Mouse (Mus musculus) lung, postnatal 4 days (tissue): ENCODE data around the gene Mrps27.

Experiments
- DNase-seq, 2 experiments: peaks; one replicate each; pipeline ENCODE4 v3.0.0; 2021

Gene Mrps27

DNA sequence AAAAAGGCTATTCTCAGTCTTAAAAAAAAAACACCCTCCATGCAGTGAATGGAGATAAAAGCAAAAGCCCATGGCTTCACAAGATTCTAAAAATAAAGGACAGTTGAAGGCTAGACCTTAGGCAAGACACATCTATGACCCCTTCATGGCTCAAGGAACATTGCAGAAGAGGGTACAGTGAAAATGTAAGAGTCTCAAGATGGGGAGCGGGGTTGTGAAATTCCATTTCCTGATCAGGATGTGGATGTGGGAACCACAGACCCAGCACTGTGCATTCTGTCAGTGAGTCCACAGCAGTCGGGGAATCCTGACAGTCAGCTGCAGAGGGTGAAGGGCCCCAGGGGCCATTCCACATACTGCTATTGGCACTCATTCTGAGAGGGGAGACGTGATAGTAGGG, 48.5 kb downstream of the Mrps27 start:
- no peak for DNase-seq

GRCm38 (mm10) chr13:99394694-99395093, 50.1 kb downstream of the Mrps27 start:
- DNase-seq: no peak

- no peak for DNase-seq
Observed at GRCm38 (mm10) chr13:99395531-99395930, 50.9 kb downstream of the Mrps27 start.

DNA sequence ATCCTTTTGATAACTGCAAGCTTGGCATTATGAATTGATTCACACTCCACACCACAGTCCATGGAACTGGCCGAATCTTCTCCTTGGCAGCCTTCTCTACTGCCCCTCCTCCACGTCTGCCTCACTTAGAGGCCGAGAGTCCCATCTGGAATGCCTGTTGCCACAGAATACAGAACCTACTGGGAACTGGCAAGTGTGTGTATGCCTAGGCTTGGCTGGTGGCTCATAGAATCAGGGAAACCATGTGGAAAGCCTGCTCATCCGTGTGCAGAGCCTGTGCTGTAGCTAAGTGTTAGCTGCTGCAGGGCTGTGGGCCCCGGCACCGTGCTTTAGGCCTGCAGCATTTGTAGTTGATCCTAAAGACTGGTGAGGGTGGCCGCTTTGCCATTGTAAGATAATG, 52.6 kb downstream of the Mrps27 start:
- no peak for DNase-seq

- peak; percentile 70 to 79 for DNase-seq
Observed at GRCm38 (mm10) chr13:99398149-99398701, 53.6 kb downstream of the Mrps27 start.

- no peak for DNase-seq
Observed at GRCm38 (mm10) chr13:99399373-99399772, 54.8 kb downstream of the Mrps27 start.

- no peak for DNase-seq
Observed at GRCm38 (mm10) chr13:99409216-99409615, 64.6 kb downstream of the Mrps27 start.

DNA sequence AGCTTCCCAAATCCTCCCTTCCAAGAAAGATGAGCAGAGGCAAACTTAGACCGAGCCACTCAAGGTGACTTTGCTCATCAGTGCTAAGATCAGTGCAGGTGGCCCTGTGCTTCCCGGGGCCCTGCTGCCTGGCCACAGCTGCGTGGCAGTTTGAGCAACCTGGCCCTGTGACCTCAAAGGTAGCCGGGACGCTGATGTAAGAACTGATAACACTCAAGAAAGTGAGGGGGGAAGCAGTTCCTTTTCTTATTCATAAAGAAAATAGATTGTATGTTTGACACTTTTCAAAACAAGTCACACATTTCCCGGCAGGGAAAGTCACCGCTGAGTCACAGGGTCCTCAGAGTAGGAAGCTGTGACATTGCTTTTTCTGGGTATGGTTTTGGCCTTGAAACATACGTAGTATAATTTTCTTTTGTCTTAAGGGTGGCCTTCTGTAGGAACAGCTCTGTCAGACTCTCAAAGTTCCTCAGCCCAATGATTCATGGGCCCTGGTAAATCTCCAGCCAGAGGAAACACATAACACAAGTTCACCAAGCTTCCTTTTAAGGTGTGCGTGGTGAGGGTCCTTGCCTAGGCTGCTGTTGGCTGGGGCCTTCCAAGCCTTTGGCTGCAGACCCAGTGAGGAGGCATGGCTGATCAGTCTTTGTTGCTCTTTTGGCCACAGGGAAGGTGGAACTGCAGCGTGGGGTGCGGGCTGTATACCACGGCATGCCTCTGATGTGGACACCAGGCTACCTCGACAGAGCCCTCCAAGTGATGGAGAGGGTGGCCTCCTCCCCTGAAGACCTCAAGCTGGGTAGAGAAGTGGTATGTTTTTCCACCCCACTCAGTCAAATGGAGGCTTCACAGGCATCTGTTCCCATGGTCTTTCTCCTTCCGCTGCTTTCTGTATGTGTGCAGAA, 66.3 kb downstream of the Mrps27 start:
- peak in 1 of 2 experiments; percentile 14 for DNase-seq

DNA sequence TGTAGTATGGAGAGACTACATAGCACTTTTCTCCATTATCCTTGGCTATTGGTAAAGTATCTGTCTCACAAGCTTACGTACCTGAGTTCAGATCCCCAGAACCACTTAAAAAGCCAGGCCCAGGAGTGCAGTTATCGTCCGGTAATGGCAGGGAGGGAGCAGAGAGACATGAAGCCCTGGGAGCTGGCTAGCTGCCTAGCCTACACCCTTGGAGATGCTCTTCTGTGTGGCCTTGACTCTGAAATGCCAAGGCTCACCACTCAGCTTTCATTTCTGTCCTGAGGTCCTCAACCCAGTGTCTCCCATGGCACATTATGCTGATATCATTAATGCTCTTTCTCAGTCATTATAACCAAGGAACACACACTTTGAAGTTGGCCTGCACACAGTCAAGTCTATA, 67.2 kb downstream of the Mrps27 start:
- DNase-seq: no peak

- DNase-seq: peak; percentile 42 to 43
Observed at GRCm38 (mm10) chr13:99412477-99413080, 68.0 kb downstream of the Mrps27 start.

GRCm38 (mm10) chr13:99413481-99414351, 69.1 kb downstream of the Mrps27 start:
- no peak for DNase-seq

- DNase-seq: no peak
Observed at GRCm38 (mm10) chr13:99414352-99414742, 69.8 kb downstream of the Mrps27 start.

- no peak for DNase-seq
Observed at GRCm38 (mm10) chr13:99416601-99417000, 72.0 kb downstream of the Mrps27 start.

DNA sequence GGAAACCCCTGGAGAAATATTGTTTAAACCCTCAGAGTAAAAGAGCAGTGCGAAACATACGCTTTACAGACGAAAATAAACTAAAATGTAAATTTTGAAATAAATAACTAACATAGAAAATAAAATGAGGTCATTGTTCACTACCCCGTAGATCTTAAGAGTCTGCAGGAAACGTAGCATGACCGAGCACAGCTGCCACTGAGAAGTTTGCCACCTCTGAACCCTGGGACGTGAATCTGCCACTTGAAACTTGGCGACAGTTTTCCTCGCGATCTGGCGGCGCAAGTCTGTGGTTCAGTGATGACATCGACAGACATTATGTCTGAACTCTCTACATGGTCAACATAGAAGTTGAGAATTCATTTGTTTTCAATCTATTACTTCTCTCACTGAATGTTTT, 79.0 kb downstream of the Mrps27 start:
- peak in 1 of 2 experiments; percentile 18 for DNase-seq

GRCm38 (mm10) chr13:99433068-99434008, 88.8 kb downstream of the Mrps27 start:
- DNase-seq: peak in 1 of 2 experiments; percentile 43

DNA sequence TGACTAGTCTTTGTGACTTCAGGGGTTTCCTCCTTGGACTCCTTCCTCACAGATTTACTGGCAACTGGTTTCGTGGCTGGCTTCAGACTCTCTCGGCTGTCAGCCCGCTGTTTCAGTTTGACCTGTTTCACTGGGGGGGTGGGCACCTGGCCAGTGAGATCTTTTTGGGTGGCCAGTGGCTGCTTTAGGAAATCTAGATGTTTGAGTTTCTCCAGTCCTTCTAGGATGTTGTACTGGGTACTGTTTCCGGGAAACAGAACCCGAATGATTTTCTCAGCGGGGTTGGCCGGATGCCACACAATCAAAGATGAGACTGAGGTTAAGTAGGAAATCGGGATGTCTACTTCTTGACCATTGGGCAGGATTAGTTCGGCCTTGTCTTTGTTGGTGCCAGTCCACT, 89.9 kb downstream of the Mrps27 start:
- no peak for DNase-seq

- no peak for DNase-seq
Observed at GRCm38 (mm10) chr13:99437051-99437450, 92.5 kb downstream of the Mrps27 start.

DNA sequence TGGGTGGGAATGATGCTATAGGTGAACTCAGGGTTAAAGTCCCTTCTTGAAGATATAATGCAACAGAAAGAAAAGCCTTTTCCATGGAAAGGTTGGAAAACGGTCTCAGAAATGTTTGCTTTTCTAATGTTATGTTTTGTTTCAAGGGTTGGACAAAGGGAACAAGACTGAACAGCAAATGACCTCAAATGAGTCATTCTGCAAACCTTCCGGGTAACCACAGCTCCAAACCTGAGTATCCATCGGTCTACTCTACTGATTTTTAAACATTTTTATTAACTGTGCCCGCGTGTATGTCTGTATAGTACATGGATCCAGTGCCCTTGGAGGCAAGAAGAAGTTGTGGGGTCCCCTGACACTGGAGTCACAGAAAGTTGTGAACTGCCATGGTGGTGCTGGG, 94.8 kb downstream of the Mrps27 start:
- no peak for DNase-seq

- no peak for DNase-seq
Observed at GRCm38 (mm10) chr13:99440228-99440627, 95.6 kb downstream of the Mrps27 start.

DNA sequence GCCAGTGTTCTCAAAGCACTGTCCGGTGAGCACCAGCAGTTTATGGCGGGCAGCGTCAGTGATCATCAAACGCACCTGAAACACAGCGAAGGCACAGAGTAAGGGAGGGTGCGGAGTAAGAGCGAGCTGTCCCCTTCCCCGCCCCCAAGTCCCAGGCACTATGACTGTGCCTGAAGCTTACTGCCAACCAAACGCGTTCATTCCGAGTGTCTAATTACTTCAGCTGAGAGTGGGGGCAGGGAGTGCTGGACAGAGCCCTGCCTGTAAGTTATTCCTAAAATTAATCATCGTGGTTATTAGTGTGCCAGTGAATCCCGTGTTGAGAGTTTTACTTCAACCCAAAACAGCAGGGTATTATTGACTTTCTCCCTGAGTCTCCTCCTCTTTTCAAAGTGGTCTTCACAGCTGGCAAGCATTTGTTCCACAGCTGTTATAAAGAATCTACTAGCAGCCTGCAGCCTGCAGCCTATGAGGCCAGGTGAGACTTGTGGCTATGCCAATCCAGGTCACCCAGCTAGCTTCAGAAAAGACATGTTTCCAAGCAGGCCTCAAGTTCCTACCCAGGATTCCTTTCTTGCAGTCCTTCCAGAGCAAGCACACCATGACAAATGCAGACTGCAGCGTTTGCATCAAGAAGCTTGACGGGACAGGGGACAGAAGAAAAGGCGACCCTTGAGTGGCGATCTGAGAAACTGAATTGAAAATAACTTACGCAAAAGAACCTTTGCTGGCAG, 97.3 kb downstream of the Mrps27 start:
- DNase-seq: no peak
